Mouse (Mus musculus) duodenum, adult 2 months (tissue): ENCODE measurements around the gene Vmn1r71. TPM values are rescaled to one million over a fixed set of nuclear protein-coding genes. Genes with fewer than 3 reads are reported as not detected.

Experiments used
- polyA plus RNA-seq: library from polyadenylated mRNA; depleted of rRNA; stranded (reverse); fragments of >200 nt; gene quantifications from 2 replicates; pipeline ENCODE4 v1.2.3, GENCODE M21; 2012; ENCODE audit warnings: low replicate concordance; rRNA removed

The Vmn1r71 gene
- not detected in 2 replicates for polyA plus RNA-seq

DNA sequence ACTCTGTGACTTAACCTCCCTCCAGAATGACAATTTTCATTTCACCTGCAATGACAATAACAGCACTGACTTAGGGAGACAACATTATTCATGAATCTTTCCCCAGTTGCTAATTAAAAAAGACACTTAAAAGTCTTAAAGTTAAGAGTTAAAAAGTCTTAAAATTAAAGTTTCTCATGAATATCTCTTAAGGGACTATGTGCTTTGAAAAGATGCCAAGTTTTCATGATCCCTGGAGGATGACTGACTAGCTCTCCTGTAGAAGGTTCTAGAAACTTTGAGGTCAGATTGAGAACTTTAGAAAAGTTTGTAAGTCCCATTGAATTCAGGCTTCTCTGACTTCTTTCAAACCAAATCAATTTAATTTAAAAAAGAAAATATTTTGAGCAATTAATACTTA is at the start of gene Vmn1r71:
TSS of gene Vmn1r71 (minus strand) at position 101 of the 400 bp plus-strand sequence.

Other genes starting within 250 kb of the Vmn1r71 start
- gene Vmn1r68, start 195.9 kb downstream of the Vmn1r71 start, polyA plus RNA-seq = not detected in 2 replicates
- gene Vmn1r69, start 140.7 kb downstream of the Vmn1r71 start, polyA plus RNA-seq = not detected in 2 replicates
- not detected in 2 replicates for gene Vmn1r70, start 122.8 kb downstream of the Vmn1r71 start, polyA plus RNA-seq
- not detected in 2 replicates for gene Nlrp4b, start 66.6 kb downstream of the Vmn1r71 start, polyA plus RNA-seq
- gene Zscan4b, start 150.7 kb upstream of the Vmn1r71 start, polyA plus RNA-seq = not detected in 2 replicates